Mouse (Mus musculus) limb, embryonic 14.5 days (tissue): Measurements from ENCODE around the gene Unc50. TPM values are rescaled to one million over a fixed set of nuclear protein-coding genes. Genes with fewer than 3 reads are reported as not detected.

Experiments used
- ATAC-seq: fragments of 200-750 bp; cut with Nextera tagmentation; 2 replicates; pipeline ENCODE4 v1.8.0; 2017; ENCODE audit warnings: low read depth, moderate number of reproducible peaks, moderate TSS enrichment; ENCODE audit not compliant: low FRiP score
- DNase-seq: peaks from one replicate; pipeline ENCODE4 v3.0.0-alpha.2; 2015; ENCODE audit warnings: low spot score
- H3K27ac ChIP-seq: fragments of 300-500 bp; sonication (generic); replicated peaks from 2 replicates; pipeline ENCODE4 v1.5.1; 2014; ENCODE audit warnings: low read depth, mild to moderate bottlenecking, low read length, moderate library complexity, mixed read lengths
- H3K27me3 ChIP-seq: fragments of 300-500 bp; sonication (generic); 2 replicates; pipeline ENCODE4 v1.6.1; 2014; ENCODE audit warnings: low read length, mixed read lengths; ENCODE audit not compliant: control insufficient read depth, insufficient read depth
- H3K36me3 ChIP-seq: fragments of 300-500 bp; sonication (generic); 2 replicates; pipeline ENCODE4 v1.6.1; 2014; ENCODE audit warnings: mild to moderate bottlenecking, low read length, moderate library complexity, mixed read lengths; ENCODE audit not compliant: control insufficient read depth, insufficient read depth
- H3K4me1 ChIP-seq: fragments of 300-500 bp; sonication (generic); 2 replicates; pipeline ENCODE4 v1.6.1; 2014; ENCODE audit warnings: antibody characterized with exemption, low read length, mixed read lengths; ENCODE audit not compliant: control insufficient read depth, insufficient read depth
- H3K4me2 ChIP-seq: fragments of 300-500 bp; sonication (generic); replicated peaks from 2 replicates; pipeline ENCODE4 v1.6.1; 2014; ENCODE audit warnings: low read depth, mild to moderate bottlenecking, low read length, moderate library complexity; ENCODE audit not compliant: severe bottlenecking
- H3K4me3 ChIP-seq: fragments of 300-500 bp; sonication (generic); replicated peaks from 2 replicates; pipeline ENCODE4 v1.5.1; 2014; ENCODE audit warnings: low read length
- H3K9ac ChIP-seq: fragments of 300-500 bp; sonication (generic); 2 replicates; pipeline ENCODE4 v1.6.1; 2014; ENCODE audit warnings: mild to moderate bottlenecking, low read depth, low read length, moderate library complexity; ENCODE audit not compliant: severe bottlenecking
- H3K9me3 ChIP-seq: fragments of 300-500 bp; sonication (generic); 2 replicates; pipeline ENCODE4 v1.6.1; 2016; ENCODE audit warnings: low read length; ENCODE audit not compliant: control insufficient read depth
- POLR2A ChIP-seq: fragments of 200-500 bp; IDR thresholded peaks from 2 replicates; pipeline ENCODE4 v1.8.0; 2012; ENCODE audit warnings: inconsistent platforms, mild to moderate bottlenecking, moderate library complexity, borderline replicate concordance; ENCODE audit not compliant: insufficient read depth, insufficient read length; ENCODE audit errors: extremely low read depth
- WGBS: fragments of 180-500 bp; shearing (Covaris S2); extraction: QIAGEN DNeasy Blood & Tissue Kit; methylation state at CpG from one replicate; pipeline ENCODE4 v1.1.7; 2014; 5-methylcytosine and 5-hydroxymethylcytosine counted together
- polyA plus RNA-seq, 2 experiments: library from polyadenylated mRNA; depleted of rRNA in 1 of 2; stranded (reverse) in 1 of 2; unstranded in 1 of 2; fragments of >200 nt; fragmentation: Nextera tagmentation in 1 of 2; extraction: Ambion mirVana in 1 of 2; gene quantifications; 2 replicates each; pipeline versions ENCODE4 v1.2.1 to v1.2.3; 2012 to 2014

The Unc50 gene
- polyA plus RNA-seq, 2 experiments, result 117 to 145 TPM

DNA sequence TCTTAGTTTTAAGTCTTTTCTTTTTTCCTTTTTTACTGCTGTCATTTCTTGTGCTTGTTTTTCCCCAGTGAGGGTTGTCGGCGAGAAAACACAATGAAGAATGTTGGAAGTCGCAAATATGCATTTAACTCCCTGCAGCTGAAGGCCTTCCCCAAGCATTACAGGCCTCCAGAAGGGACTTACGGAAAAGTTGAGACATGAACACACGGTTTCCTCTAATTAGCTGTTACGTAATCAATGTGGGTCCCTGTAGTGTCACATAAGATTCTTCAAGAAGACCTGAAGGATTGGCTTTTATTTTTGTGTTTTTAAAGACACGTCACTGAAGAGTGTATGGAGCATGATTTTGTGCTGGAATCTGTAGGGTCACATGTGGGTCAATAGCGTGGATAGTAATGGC lies 21.9 kb upstream of the Unc50 start:
- Histone ChIP-seq H3K9me3 (no peaks in the 10 kb centered on the region), H3K27me3 (no peaks in the 10 kb centered on the region)
- no peak for ATAC-seq

GRCm38 (mm10) chr1:37408678-37409077 lies 21.3 kb upstream of the Unc50 start:
- no peak for TF ChIP-seq POLR2A
- Histone ChIP-seq H3K27me3 (no peaks in the 10 kb centered on the region), H3K4me2 (no peak overlapping the region), H3K9me3 (no peaks in the 10 kb centered on the region), H3K9ac (no peak overlapping the region), H3K4me1 (no peaks in the 10 kb centered on the region; the same call in 1 of the 2 replicates), H3K4me3 (no peak overlapping the region), H3K27ac (no peak overlapping the region), H3K36me3 (no peaks in the 10 kb centered on the region)
- no peak for ATAC-seq
- no peak for DNase-seq
- 56% methylated on average over 3 of the region's 3 CpGs for WGBS

More for the DNA sequence above, 21.9 kb upstream of the Unc50 start:
- no peaks in the 10 kb centered on the region for H3K36me3 ChIP-seq
- H3K4me1 ChIP-seq, result no peaks in the 10 kb centered on the region; the same call in 1 of the 2 replicates
- H3K4me3 ChIP-seq, result no peak overlapping the region
- WGBS, result 66% methylated on average over 8 of the region's 8 CpGs
- no peak overlapping the region for H3K4me2 ChIP-seq
- no peak for TF ChIP-seq POLR2A
- no peak overlapping the region for H3K9ac ChIP-seq
- no peak for DNase-seq
- H3K27ac ChIP-seq, result no peak overlapping the region

DNA sequence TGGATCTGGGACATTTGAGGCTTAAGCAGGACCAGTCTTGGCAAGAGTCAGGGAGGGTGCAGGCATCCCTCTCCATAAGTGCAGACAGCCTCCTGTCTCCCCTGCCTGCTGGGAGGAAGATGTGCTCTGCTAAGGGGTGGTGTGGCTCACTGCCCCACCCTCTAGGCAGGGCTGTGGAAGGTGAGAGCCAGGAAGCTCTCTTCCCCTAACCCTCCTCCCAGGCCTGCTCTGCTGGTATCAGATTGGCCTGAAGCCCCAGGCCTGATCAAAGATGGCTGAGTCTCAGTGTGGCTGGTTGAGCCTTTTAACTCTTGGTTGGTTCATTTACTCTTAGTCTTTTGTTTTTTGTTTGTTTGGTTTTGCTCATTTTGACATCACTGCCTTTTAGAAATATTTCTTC lies 20.3 kb upstream of the Unc50 start:
- Histone ChIP-seq H3K27ac (no peak overlapping the region), H3K4me1 (no peaks in the 10 kb centered on the region; the same call in 1 of the 2 replicates), H3K4me3 (no peak overlapping the region), H3K27me3 (no peaks in the 10 kb centered on the region), H3K9ac (no peak overlapping the region), H3K36me3 (no peaks in the 10 kb centered on the region), H3K4me2 (no peak overlapping the region), H3K9me3 (no peaks in the 10 kb centered on the region)
- ATAC-seq (no peak), DNase-seq (no peak)
- no peak for TF ChIP-seq POLR2A

GRCm38 (mm10) chr1:37415394-37415793 lies 14.5 kb upstream of the Unc50 start:
- Histone ChIP-seq H3K27ac (no peak overlapping the region), H3K4me2 (no peak overlapping the region), H3K4me3 (no peak overlapping the region), H3K9me3 (no peaks in the 10 kb centered on the region), H3K36me3 (peaks cover 29% of the 10 kb centered on the region), H3K4me1 (no peaks in the 10 kb centered on the region), H3K27me3 (no peaks in the 10 kb centered on the region), H3K9ac (no peak overlapping the region)
- ATAC-seq (no peak), DNase-seq (no peak)
- no peak for TF ChIP-seq POLR2A
- WGBS, result 79% methylated on average over 1 of the region's 1 CpGs

DNA sequence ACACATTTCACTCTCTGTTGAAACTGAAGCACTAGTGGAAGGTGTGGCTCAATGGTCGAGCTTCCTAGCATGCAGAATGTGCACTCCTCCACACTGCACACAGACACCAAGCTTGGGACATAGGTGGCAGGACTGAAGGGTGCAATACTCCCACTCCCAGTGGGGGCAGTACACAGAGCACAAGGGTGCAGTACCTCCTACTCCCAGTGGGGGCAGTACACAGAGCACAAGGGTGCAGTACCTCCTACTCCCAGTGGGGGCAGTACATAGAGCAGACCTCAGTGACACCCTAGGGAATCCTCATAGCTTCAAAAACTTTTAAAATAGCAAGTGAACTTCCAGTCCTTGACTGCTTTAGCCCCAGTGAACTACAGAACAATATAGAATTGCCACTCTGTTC lies 10.5 kb upstream of the Unc50 start:
- WGBS, result 95% methylated on average over 1 of the region's 1 CpGs
- no peak overlapping the region for H3K4me3 ChIP-seq
- H3K27me3 ChIP-seq, result no peaks in the 10 kb centered on the region
- no peaks in the 10 kb centered on the region for H3K4me1 ChIP-seq
- DNase-seq (no peak), ATAC-seq (no peak)
- H3K4me2 ChIP-seq, result no peak overlapping the region
- H3K27ac ChIP-seq, result no peak overlapping the region
- H3K9me3 ChIP-seq, result peaks cover 7% of the 10 kb centered on the region
- no peak for TF ChIP-seq POLR2A
- peaks cover 32% of the 10 kb centered on the region for H3K36me3 ChIP-seq
- no peak overlapping the region for H3K9ac ChIP-seq
